Mouse (Mus musculus) right cerebral cortex, postnatal 36 days (tissue): ENCODE measurements around the gene Ust.
A peak's percentile ranks its signal among the peaks of the same experiment; 100 is the strongest.

Experiments
- DNase-seq, 2 experiments: peaks; one replicate each; pipeline ENCODE4 v3.0.0; 2022; ENCODE audit warnings: low spot score in 2 of 2, mixed read lengths in 1 of 2

Ust gene

GRCm38 (mm10) chr10:8227705-8228374 is 290.8 kb downstream of the Ust start:
- DNase-seq, result peak; percentile 11 to 18

GRCm38 (mm10) chr10:8226650-8227049 is 292.0 kb downstream of the Ust start:
- DNase-seq, result no peak

GRCm38 (mm10) chr10:8224641-8225040 is 294.0 kb downstream of the Ust start:
- no peak for DNase-seq

DNA sequence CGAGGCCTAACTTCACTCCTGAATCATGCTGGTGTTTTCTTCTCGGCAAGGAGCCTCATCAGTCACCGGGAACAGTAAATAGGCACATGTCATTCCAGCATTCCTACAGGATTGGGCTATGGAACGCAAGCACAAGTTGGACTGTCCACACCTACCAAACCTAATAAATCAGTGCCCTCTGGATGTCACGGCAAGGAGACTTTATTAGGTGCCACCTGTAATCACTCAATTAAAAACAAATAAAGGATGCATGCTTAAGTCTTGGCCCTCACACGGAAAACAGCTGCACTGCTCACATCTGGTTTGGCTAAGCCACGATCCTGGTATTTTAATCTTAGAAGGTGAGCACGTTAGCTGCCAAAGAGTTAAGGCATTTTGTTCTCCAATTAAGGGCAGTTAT is 294.6 kb downstream of the Ust start:
- no peak for DNase-seq

GRCm38 (mm10) chr10:8216946-8217345 is 301.7 kb downstream of the Ust start:
- DNase-seq, result no peak

- no peak for DNase-seq
These were observed 303.4 kb downstream of the Ust start for GRCm38 (mm10) chr10:8215181-8215580.

GRCm38 (mm10) chr10:8213906-8214421 is 304.7 kb downstream of the Ust start:
- DNase-seq, result no peak

DNA sequence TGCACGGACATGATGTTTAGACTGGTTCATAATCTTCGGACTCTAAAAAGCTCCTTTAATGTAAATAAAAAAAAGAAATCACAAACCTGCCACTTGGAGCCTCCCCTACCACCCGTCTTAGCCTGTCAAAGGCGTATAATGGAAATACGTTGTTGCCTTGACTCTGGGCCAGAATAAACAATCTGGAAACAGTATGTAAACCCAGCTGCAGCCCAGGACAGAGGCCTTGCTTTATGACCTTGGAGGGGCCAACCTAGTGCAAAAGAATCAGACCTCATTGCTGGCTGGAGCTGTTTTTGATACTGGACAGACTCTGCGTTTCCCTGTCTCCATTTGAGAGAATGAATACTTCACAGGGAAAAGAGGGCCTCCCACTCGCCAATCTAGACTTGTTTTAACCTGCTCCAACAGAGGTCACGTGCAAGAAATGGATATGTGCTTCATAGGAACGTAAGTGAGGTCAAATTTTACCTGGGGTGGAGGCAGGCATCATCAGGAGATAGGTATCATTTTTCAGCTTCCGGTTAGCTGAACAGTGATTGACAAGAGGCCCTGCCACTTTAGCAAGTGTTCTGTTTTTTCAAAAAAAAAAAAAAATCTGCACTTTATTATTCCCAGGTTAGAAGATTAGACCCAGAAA is 305.2 kb downstream of the Ust start:
- no peak for DNase-seq

GRCm38 (mm10) chr10:8212611-8213226 is 305.9 kb downstream of the Ust start:
- DNase-seq, result no peak

GRCm38 (mm10) chr10:8211694-8212093 is 306.9 kb downstream of the Ust start:
- no peak for DNase-seq

DNA sequence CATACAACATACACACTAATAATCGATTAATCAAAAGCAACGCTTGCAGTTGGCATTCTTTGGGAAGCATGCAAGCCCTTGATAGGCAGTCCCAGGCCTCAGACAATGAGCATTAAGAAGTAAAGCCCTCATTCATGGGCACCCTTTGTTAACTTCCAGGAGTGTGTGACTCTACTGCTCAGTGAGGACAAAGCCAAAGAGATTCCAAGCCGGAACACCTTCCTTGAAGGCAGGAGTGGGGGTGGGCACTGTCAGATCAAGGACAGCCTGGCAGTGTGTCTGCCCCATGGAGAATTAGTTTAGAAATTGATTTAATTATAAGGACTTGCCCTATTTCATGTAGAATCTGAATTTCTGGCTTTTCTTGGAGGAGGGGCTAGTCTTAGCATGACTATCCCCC is 308.3 kb downstream of the Ust start:
- DNase-seq, result no peak

GRCm38 (mm10) chr10:8207358-8207757 is 311.3 kb downstream of the Ust start:
- DNase-seq, result no peak

DNA sequence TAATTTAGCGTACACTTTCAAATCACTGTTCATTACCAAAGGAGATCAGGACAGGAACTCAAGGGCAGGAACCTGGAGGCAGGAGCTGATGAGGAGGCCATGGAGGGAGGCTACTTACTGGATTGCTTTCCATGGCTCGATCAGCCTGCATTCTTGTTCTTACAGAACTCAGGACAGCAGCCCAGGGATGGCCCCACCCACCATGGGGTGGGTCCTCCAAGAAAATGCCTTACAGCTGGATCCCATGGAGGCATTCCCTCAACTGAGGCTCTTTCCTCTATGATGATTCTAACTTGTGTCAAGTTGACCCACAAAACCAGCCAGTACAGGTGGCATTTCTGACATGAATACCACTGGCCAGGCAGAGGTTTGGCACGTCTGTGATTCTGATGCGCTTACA is 314.9 kb downstream of the Ust start:
- no peak for DNase-seq

- DNase-seq, result no peak
These were observed 318.8 kb downstream of the Ust start for GRCm38 (mm10) chr10:8199816-8200215.

DNA sequence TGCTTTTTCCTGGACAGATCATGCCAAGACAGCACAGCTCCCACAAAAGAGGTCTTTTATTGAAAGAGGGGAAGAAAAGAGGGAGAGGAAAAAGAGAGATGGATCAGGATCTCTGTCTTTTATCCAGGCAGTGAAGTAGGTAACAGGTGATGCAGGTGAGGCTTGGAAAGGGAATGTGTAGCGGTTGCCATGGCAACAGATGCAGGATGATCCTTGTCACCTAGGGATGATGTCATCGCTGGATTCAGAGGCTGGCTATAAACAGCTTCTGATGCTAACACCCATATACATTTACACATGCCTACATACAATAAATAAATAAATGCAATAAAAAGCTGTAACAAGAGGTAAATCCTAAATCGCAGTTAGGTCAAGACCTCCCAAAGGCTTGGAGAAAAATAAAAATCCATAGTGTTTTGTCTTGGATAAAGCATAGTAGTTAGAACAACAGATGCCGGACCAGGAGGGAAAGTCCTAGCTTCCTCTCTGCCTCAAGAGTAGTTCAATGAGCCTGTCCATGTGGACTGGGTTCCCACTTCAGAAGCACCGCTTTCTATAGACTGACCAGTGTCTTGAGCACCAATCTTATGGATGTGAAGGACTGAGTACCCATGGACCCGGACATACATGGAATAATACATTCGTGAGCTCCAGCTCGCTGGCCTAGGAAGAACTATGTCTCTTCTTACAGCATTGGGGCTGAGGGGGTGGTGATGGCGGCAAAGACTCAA is 319.4 kb downstream of the Ust start:
- no peak for DNase-seq

DNA sequence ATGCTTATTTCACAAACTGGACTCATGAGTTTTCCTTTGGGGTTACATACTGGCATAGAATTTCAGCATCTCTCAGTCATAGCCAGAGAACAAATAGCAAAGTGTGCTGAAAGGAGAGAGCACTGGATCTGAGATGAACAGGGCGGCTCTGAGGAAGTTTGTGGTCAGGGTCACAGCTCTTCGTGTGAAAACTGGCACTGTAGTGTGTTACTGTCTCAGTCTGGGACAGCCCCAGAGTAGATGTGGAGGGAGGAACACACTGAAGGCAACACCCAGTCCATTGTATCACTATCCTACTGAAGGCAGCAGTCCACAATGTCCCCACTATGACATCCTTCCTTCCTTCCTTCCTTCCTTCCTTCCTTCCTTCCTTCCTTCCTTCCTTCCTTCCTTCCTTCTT is 321.0 kb downstream of the Ust start:
- no peak for DNase-seq

GRCm38 (mm10) chr10:8196300-8196699 is 322.3 kb downstream of the Ust start:
- peak; percentile 54 to 60 for DNase-seq

GRCm38 (mm10) chr10:8195730-8196129 is 322.9 kb downstream of the Ust start:
- DNase-seq, result no peak

- DNase-seq, result no peak
These were observed 329.2 kb downstream of the Ust start for GRCm38 (mm10) chr10:8189331-8189981.

GRCm38 (mm10) chr10:8185586-8185985 is 333.0 kb downstream of the Ust start:
- DNase-seq, result no peak

DNA sequence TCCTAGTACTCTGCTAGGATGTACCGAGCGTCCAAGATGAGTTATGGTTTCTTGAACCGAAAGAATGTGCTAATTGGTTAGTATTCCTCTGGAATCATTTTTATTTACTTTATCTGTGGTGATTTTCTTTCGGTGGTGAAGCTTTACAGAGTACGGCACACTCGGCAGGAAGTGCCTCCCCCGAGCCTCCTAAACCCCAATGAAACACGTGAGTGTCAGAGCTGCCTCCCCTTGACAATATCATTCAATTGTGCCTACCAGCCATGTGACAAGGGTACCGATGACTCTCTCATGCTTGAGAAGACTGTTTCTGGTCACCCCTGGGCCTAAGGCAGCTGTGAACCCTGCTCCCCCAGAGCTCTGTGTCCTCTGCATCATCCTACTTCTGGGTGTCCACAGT is 333.9 kb downstream of the Ust start:
- DNase-seq, result no peak

DNA sequence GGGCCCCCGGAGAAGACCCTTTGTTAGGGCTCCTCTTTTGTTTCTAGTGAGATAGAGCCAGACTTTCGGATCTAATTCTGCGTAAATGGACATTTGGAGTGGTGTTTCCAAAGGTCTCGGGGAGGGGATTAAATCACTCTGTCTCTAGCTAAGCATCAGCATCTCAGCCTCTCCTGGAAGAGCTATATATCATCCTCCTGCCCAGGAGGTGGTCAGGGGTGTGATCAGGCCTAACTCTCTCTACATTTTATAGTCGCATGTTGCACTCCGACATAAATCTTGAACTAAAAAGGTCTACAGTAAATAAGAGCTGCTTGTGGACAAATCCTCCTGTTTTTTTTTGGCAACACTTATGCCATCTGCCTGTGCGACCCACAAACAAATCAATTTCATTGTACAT is 335.5 kb downstream of the Ust start:
- DNase-seq, result no peak
